Mouse (Mus musculus): ENCODE results near the gene Zfp454. TPM values are rescaled to one million over a fixed set of nuclear protein-coding genes. Genes with fewer than 3 reads are reported as not detected.

The Zfp454 gene
- total RNA-seq, 2 experiments from 2014 or later: not detected

GRCm38 (mm10) chr11:50847047-50847446 lies 40.4 kb downstream of the Zfp454 start:
- ATAC-seq (replicated peaks; ENCODE audit: low FRiP score, poor library complexity, severe bottlenecking): no peak

DNA sequence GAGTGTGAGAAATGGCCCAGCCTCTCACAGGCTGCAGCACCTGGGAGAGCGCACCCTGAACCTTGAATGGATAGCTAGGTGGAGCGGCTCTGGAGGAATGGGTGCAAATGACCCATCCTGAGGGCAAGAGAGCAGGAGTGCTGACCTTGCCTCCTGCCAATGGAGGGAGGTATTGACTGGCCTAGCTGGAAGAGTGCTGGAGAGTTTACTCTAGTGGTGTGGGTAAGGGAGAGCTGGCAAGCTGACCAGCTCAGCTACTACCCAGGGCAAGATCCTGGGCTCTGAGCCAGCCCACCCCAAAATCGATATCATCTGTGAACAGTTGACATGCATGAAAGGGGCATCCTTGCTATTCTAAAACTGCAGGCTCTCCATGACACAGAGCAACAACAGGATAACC lies 41.5 kb downstream of the Zfp454 start:
- ATAC-seq (replicated peaks; ENCODE audit: low FRiP score, poor library complexity, severe bottlenecking): no peak

DNA sequence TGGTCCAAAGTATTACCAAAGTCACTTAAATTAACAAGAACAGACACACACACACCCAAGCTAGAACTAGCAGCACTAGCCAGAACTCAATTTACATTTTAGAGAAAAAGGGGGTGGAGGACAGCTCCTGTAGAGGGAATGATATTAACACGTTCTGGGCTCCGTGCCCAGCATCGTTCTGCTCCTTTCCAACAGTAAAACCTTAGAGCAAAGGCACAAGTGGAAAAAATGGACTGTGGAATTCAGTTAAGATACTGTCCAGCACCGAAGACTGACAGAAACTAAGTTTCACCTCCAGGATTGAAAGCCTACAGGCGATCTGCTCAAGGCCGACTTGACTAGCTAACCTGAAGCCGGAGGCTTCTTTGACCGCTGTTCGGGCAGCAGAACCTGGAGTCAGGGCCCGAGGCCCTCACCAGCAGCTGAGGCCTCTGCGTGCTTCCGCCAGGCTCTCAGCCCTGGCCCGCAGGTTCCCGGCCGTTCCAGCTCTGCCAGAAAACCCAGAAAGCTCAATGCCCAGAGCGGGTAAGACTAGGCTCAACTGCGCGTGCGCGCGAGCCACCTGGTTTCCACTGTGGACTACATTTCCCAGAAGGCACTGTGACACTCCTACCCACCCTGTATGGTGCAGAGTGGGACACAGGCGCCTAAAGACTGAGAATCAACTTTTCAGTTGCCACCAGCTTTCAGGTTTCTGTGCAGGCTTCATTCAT lies 46.3 kb downstream of the Zfp454 start, which contains the start of gene Zfp879:
Zfp879 (minus strand) TSS at position 530 of the 713 bp plus-strand sequence.
- no peak for ATAC-seq (replicated peaks; ENCODE audit: low FRiP score, poor library complexity, severe bottlenecking)

GRCm38 (mm10) chr11:50835727-50836126 lies 51.7 kb downstream of the Zfp454 start:
- ATAC-seq (replicated peaks; ENCODE audit: low FRiP score, poor library complexity, severe bottlenecking): no peak

GRCm38 (mm10) chr11:50827010-50827953 lies 60.2 kb downstream of the Zfp454 start, which contains the start of gene Zfp354c:
Gene Zfp354c, minus strand, starts transcription at chr11:50827724.
- 0 out of 2 replicates have a peak, but pooled peaks have one; percentile 49 for ATAC-seq (replicated peaks; ENCODE audit: low FRiP score, poor library complexity, severe bottlenecking)

DNA sequence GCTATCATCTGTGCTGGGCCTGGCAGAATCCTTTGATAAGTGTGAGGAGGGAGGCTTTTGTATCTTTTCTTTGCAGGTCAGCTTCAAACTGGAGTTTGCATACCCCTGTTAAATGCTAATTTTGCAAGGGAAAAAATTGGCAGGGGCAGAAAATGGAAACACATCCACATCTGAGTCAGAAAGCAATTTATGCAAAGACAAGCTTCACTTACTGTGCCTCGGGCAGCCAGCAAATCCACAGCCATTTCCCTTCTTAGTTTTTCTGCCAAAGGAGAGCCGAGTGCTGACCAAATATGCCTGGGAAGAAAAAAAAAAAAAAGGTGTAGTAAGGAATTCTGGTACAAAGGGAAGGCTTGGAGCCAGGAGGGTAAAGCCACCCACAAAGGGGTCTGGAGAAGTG lies 61.2 kb downstream of the Zfp454 start:
- no peak for ATAC-seq (replicated peaks; ENCODE audit: low FRiP score, poor library complexity, severe bottlenecking)

Other genes with a start within 250 kb of the Zfp454 start
- 0.36 TPM in 1 of 2 replicates, not detected in the other for gene Zfp354c, start 59.9 kb downstream of the Zfp454 start, total RNA-seq (2015; ENCODE audit: low replicate concordance)
- gene Zfp354c, start 59.9 kb downstream of the Zfp454 start, total RNA-seq (2017; ENCODE audit: low replicate concordance): 1.4 TPM in 1 of 2 replicates, not detected in the other
- gene Zfp879, start 46.1 kb downstream of the Zfp454 start, total RNA-seq (2015; ENCODE audit: low replicate concordance): not detected in 2 replicates
- gene Zfp879, start 46.1 kb downstream of the Zfp454 start, total RNA-seq (2017; ENCODE audit: low replicate concordance): not detected in 2 replicates
- not detected in 2 replicates for gene Grm6, start 37.0 kb downstream of the Zfp454 start, total RNA-seq (2015; ENCODE audit: low replicate concordance)
- not detected in 2 replicates for gene Grm6, start 37.0 kb downstream of the Zfp454 start, total RNA-seq (2017; ENCODE audit: low replicate concordance)
- gene Zfp2, start 28.5 kb upstream of the Zfp454 start, total RNA-seq (2015; ENCODE audit: low replicate concordance): not detected in 2 replicates
- not detected in 2 replicates for gene Zfp2, start 28.5 kb upstream of the Zfp454 start, total RNA-seq (2017; ENCODE audit: low replicate concordance)
- gene Zfp354b, start 44.0 kb upstream of the Zfp454 start, total RNA-seq (2015; ENCODE audit: low replicate concordance): not detected in 2 replicates
- gene Zfp354b, start 44.0 kb upstream of the Zfp454 start, total RNA-seq (2017; ENCODE audit: low replicate concordance): not detected in 2 replicates
- gene 4933414I15Rik, start 56.1 kb upstream of the Zfp454 start, total RNA-seq (2015; ENCODE audit: low replicate concordance): not detected in 2 replicates
- not detected in 2 replicates for gene 4933414I15Rik, start 56.1 kb upstream of the Zfp454 start, total RNA-seq (2017; ENCODE audit: low replicate concordance)
- gene Prop1, start 66.1 kb upstream of the Zfp454 start, total RNA-seq (2015; ENCODE audit: low replicate concordance): not detected in 2 replicates
- gene Prop1, start 66.1 kb upstream of the Zfp454 start, total RNA-seq (2017; ENCODE audit: low replicate concordance): not detected in 2 replicates
- gene Olfr1378, start 78.9 kb upstream of the Zfp454 start, total RNA-seq (2015; ENCODE audit: low replicate concordance): not detected in 2 replicates
- not detected in 2 replicates for gene Olfr1378, start 78.9 kb upstream of the Zfp454 start, total RNA-seq (2017; ENCODE audit: low replicate concordance)
- not detected in 2 replicates for gene Olfr1377, start 94.3 kb upstream of the Zfp454 start, total RNA-seq (2015; ENCODE audit: low replicate concordance)
- not detected in 2 replicates for gene Olfr1377, start 94.3 kb upstream of the Zfp454 start, total RNA-seq (2017; ENCODE audit: low replicate concordance)
- not detected in 2 replicates for gene Olfr51, start 115.9 kb upstream of the Zfp454 start, total RNA-seq (2015; ENCODE audit: low replicate concordance)
- gene Olfr51, start 115.9 kb upstream of the Zfp454 start, total RNA-seq (2017; ENCODE audit: low replicate concordance): not detected in 2 replicates
- gene Olfr54, start 126.6 kb upstream of the Zfp454 start, total RNA-seq (2015; ENCODE audit: low replicate concordance): not detected in 2 replicates
- not detected in 2 replicates for gene Olfr54, start 126.6 kb upstream of the Zfp454 start, total RNA-seq (2017; ENCODE audit: low replicate concordance)
- gene Olfr1375, start 160.5 kb upstream of the Zfp454 start, total RNA-seq (2015; ENCODE audit: low replicate concordance): not detected in 2 replicates
- not detected in 2 replicates for gene Olfr1375, start 160.5 kb upstream of the Zfp454 start, total RNA-seq (2017; ENCODE audit: low replicate concordance)
- not detected in 2 replicates for gene Zfp354a, start 171.6 kb upstream of the Zfp454 start, total RNA-seq (2015; ENCODE audit: low replicate concordance)
- gene Zfp354a, start 171.6 kb upstream of the Zfp454 start, total RNA-seq (2017; ENCODE audit: low replicate concordance): not detected in 2 replicates

All from erythroid progenitor cell, adult 5-6 weeks (primary cell).